Mouse (Mus musculus): ENCODE data around the gene Slc25a36. TPM values are rescaled to one million over a fixed set of nuclear protein-coding genes. Genes with fewer than 3 reads are reported as not detected.
A peak's percentile ranks its signal among the peaks of the same experiment; 100 is the strongest.

The Slc25a36 gene
- total RNA-seq (2021): 10 to 100 TPM; 77.0 to 81.2 TPM
- long read RNA-seq, experiment 1, full-length matches to known transcripts: 8 of 18 reads
- long read RNA-seq, experiment 1, partial matches to known transcripts: 0 of 18 reads
- long read RNA-seq, experiment 1, other reads (novel, unspliced or antisense): 10 of 18 reads
- long read RNA-seq, experiment 2, full-length matches to known transcripts: 7 of 19 reads
- long read RNA-seq, experiment 2, partial matches to known transcripts: 2 of 19 reads
- long read RNA-seq, experiment 2, other reads (novel, unspliced or antisense): 10 of 19 reads

GRCm38 (mm10) chr9:97110571-97111390 is at the start of gene Slc25a36:
TSS of gene Slc25a36 (minus strand) at chr9:97111157.
- Histone ChIP-seq H3K4me3 (peak within 1 kb of the TSS; percentile 97), H3K27ac (peak within 1 kb of the TSS; percentile 93)
- DNase-seq (ENCODE audit: low spot score in 2 of 2): peak; percentile 96 to 97
- TF ChIP-seq CTCF (conservative IDR thresholded peaks at IDR 0.05): no peak; the same call in 1 of the 2 replicates

DNA sequence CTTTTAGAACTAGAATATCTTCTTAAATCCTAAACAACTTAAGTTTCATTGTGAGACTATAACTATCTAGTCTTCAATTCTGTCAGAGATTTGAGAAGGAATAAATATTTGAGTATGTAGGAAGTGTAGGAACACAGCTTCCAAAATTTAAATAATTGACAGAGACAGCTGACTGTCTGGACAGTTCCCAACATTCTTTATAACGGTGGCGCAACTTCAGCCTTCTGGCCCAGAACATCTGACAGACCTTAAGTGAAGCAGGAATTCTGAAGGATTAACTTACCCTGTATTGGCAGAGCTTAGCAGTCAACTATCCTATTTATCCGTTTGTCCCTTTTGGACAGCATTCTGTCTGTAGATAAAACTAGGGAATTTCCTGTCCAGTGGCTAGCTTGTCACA is 47.5 kb upstream of the Slc25a36 start:
- no peak for TF ChIP-seq CTCF (conservative IDR thresholded peaks at IDR 0.05)
- H3K27ac ChIP-seq: no peak overlapping the region
- DNase-seq (ENCODE audit: low spot score in 2 of 2): no peak
- H3K4me3 ChIP-seq: no peak overlapping the region

GRCm38 (mm10) chr9:97155981-97156380 is 45.0 kb upstream of the Slc25a36 start:
- Histone ChIP-seq H3K27ac (no peak overlapping the region), H3K4me3 (no peak overlapping the region)
- DNase-seq (ENCODE audit: low spot score in 2 of 2): no peak
- TF ChIP-seq CTCF (conservative IDR thresholded peaks at IDR 0.05): no peak

GRCm38 (mm10) chr9:97154956-97155355 is 44.0 kb upstream of the Slc25a36 start:
- Histone ChIP-seq H3K27ac (no peak overlapping the region), H3K4me3 (no peak overlapping the region)
- no peak for TF ChIP-seq CTCF (conservative IDR thresholded peaks at IDR 0.05)
- no peak for DNase-seq (ENCODE audit: low spot score in 2 of 2)

- Histone ChIP-seq H3K4me3 (no peak overlapping the region), H3K27ac (no peak overlapping the region)
- no peak for TF ChIP-seq CTCF (conservative IDR thresholded peaks at IDR 0.05)
- no peak for DNase-seq (ENCODE audit: low spot score in 2 of 2)
Observed at GRCm38 (mm10) chr9:97153006-97153405, 42.0 kb upstream of the Slc25a36 start.

- TF ChIP-seq CTCF (conservative IDR thresholded peaks at IDR 0.05): no peak
- no peak overlapping the region for H3K4me3 ChIP-seq
- DNase-seq (ENCODE audit: low spot score in 2 of 2): no peak
- no peak overlapping the region for H3K27ac ChIP-seq
Observed at GRCm38 (mm10) chr9:97147270-97147669, 36.3 kb upstream of the Slc25a36 start.

DNA sequence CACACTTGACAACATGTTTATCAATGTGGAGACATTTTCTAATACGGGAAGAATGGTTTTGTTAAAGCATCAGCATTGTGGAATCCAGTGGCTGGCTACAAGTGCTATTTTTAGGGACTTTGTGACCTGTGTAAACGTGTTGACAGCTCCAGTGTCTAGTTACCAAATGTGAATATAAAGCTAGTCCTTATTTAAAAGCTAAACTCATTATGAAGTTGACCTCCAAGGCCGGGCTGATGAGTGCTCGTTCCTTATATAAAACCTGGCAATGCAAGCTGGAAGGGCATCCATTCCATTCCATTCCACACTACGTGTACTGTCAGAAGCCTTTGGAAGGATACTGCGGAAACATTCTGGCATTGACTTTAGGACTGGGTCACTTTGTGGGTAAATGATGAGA is 34.4 kb upstream of the Slc25a36 start:
- no peak for DNase-seq (ENCODE audit: low spot score in 2 of 2)
- TF ChIP-seq CTCF (conservative IDR thresholded peaks at IDR 0.05): no peak
- H3K27ac ChIP-seq: no peak overlapping the region
- H3K4me3 ChIP-seq: no peak overlapping the region

- Histone ChIP-seq H3K4me3 (no peak overlapping the region), H3K27ac (no peak overlapping the region)
- no peak for TF ChIP-seq CTCF (conservative IDR thresholded peaks at IDR 0.05)
- no peak for DNase-seq (ENCODE audit: low spot score in 2 of 2)
Observed at GRCm38 (mm10) chr9:97143416-97143815, 32.5 kb upstream of the Slc25a36 start.

GRCm38 (mm10) chr9:97142558-97142957 is 31.6 kb upstream of the Slc25a36 start:
- DNase-seq (ENCODE audit: low spot score in 2 of 2): no peak
- TF ChIP-seq CTCF (conservative IDR thresholded peaks at IDR 0.05): no peak
- no peak overlapping the region for H3K4me3 ChIP-seq
- no peak overlapping the region for H3K27ac ChIP-seq

- DNase-seq (ENCODE audit: low spot score in 2 of 2): no peak
- Histone ChIP-seq H3K27ac (no peak overlapping the region), H3K4me3 (no peak overlapping the region)
- no peak for TF ChIP-seq CTCF (conservative IDR thresholded peaks at IDR 0.05)
Observed at GRCm38 (mm10) chr9:97141723-97142122, 30.8 kb upstream of the Slc25a36 start.

DNA sequence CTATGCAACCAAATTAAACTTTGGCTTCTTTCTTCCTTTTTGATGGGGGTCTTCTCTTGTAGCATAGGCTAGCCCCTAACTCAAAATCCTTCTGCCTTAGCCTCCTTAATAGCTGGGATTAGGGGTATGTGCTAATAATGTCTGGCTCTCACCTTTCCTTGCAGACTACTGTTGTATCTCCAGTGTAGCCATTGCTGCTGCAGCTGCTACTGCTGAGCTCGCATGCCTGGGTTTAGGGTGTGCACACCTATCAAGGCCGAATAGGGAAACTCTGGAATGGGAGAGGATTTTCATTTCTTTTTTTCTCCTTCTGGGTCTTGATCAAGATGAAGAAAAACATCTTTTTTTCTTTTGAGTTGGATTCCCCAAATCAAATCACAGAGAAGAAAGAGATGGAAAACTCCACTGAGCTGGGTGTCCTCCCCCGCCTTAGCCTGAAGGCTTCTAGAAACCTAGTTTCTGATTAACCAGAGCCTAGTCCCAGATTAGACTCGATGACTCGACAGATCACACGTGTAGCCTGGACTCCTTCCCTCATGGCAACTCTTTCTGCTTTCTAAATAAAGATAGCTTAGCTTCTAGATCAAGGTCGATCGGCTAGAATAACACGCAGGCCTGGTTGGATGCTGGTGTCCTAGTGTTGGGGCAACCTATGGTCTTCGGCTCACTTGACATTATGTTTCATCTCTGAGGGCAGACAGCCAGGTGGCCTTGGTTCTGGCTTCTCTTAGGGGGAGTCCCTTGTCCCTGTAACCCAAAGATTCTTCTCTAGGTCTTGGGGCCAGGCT is 29.4 kb upstream of the Slc25a36 start:
- H3K4me3 ChIP-seq: no peak overlapping the region
- no peak overlapping the region for H3K27ac ChIP-seq
- TF ChIP-seq CTCF (conservative IDR thresholded peaks at IDR 0.05): no peak
- DNase-seq (ENCODE audit: low spot score in 2 of 2): no peak

DNA sequence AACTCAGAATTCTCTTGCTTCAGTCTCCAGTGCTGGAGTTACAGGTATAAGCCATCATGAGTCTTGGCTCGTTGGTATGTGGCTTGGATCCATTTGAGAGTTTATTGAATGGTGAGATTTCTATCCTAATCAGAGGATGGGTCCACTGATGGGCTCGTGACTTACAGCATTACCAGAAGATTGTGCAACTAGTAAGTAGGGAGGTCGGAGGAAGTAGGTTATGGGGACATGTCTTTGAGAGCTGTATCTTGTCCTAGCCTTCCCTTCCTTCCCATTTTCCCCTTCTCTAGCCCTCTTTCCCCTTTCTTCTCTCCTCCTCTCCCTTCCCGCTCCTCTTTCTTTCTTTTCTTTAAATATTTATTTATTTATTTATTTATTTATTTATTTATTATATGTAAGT is 26.7 kb upstream of the Slc25a36 start:
- no peak for TF ChIP-seq CTCF (conservative IDR thresholded peaks at IDR 0.05)
- DNase-seq (ENCODE audit: low spot score in 2 of 2): no peak
- no peak overlapping the region for H3K27ac ChIP-seq
- no peak overlapping the region for H3K4me3 ChIP-seq

DNA sequence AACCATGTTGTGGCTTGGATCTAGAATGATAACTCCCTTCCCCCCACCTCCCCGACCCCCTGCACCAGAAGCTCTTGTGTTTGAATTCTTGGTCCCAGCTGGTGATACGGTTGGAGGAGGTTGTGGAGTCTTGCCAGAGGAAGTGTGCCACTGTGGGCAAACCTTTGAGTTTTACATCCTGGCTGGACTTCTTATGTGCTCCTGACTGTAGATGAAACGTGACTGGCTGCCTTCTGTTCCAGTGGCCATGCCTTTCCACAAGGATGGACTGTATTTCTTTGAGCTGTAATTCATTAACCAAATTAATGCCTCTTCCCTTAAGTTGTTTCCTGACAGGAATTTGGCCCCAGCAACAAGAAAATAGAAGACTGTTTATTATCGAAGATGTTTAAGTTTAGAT is 26.2 kb upstream of the Slc25a36 start:
- no peak for TF ChIP-seq CTCF (conservative IDR thresholded peaks at IDR 0.05)
- DNase-seq (ENCODE audit: low spot score in 2 of 2): no peak
- Histone ChIP-seq H3K27ac (no peak overlapping the region), H3K4me3 (no peak overlapping the region)
